Mouse (Mus musculus) liver, embryonic 13.5 days (tissue): ENCODE data around the gene Ttc16. TPM values are rescaled to one million over a fixed set of nuclear protein-coding genes. Genes with fewer than 3 reads are reported as not detected.

ENCODE experiments used
- ATAC-seq: fragments of 200-750 bp; cut with Nextera tagmentation; 2 replicates; pipeline ENCODE4 v1.8.0; 2017; ENCODE audit warnings: low read depth, mild to moderate bottlenecking, moderate number of reproducible peaks, moderate library complexity
- DNase-seq: peaks from one replicate; pipeline ENCODE4 v3.0.0; 2022
- H3K27ac ChIP-seq: fragments of 300-500 bp; sonication (generic); 2 replicates; pipeline ENCODE4 v1.5.1; 2015; ENCODE audit warnings: moderate library complexity, mild to moderate bottlenecking, inconsistent platforms
- H3K27me3 ChIP-seq: fragments of 300-500 bp; sonication (generic); 2 replicates; pipeline ENCODE4 v1.6.1; 2015; ENCODE audit warnings: mild to moderate bottlenecking, inconsistent platforms
- H3K36me3 ChIP-seq: fragments of 300-500 bp; sonication (generic); 2 replicates; pipeline ENCODE4 v1.6.1; 2015; ENCODE audit warnings: mild to moderate bottlenecking, inconsistent platforms
- H3K4me1 ChIP-seq: fragments of 300-500 bp; sonication (generic); replicated peaks from 2 replicates; pipeline ENCODE4 v1.6.1; 2015; ENCODE audit warnings: inconsistent platforms
- H3K4me2 ChIP-seq: fragments of 300-500 bp; sonication (generic); 2 replicates; pipeline ENCODE4 v1.6.1; 2015; ENCODE audit warnings: inconsistent platforms, mild to moderate bottlenecking, moderate library complexity
- H3K4me3 ChIP-seq: fragments of 300-500 bp; sonication (generic); replicated peaks from 2 replicates; pipeline ENCODE4 v1.5.1; 2015; ENCODE audit warnings: mild to moderate bottlenecking, inconsistent platforms
- H3K9ac ChIP-seq: fragments of 300-500 bp; sonication (generic); 2 replicates; pipeline ENCODE4 v1.6.1; 2015; ENCODE audit warnings: mild to moderate bottlenecking, inconsistent platforms
- H3K9me3 ChIP-seq: fragments of 300-500 bp; sonication (generic); replicated peaks from 2 replicates; pipeline ENCODE4 v1.6.1; 2016; ENCODE audit warnings: inconsistent platforms
- WGBS: fragments of 180-500 bp; shearing (Covaris S2); methylation state at CpG from one replicate; pipeline ENCODE4 v1.1.7; 2015; ENCODE audit not compliant: insufficient replicate concordance; 5-methylcytosine and 5-hydroxymethylcytosine counted together
- polyA plus RNA-seq: library from polyadenylated mRNA; unstranded; fragments of >200 nt; fragmentation: Nextera tagmentation; extraction: Ambion mirVana; gene quantifications from 2 replicates; pipeline ENCODE4 v1.2.1, GENCODE M21; 2015

Ttc16 gene
- polyA plus RNA-seq, 1 experiment from 2014 or later, result 0.07 TPM

DNA sequence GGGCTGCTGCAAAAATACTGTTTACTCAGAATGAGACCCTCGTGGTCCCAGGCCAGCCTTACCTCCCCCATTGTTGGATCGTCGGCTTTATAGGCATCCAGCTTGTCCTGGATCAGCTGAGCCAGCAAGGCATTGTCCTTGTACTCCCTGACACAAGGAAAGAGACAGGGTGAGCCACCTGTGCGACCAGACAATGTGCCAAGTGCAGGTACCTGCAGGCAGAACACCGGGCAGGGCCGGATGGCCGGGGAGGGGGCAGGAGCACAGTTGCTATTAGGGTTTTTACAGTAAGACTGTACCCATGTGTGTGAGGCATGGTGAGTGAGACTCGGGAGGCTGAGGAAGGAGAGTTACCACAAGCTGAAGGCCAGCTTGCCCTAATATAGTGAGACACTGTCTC is 36.5 kb upstream of the Ttc16 start:
- H3K9ac ChIP-seq, result no peak overlapping the region
- no peak overlapping the region for H3K27ac ChIP-seq
- 0 out of 2 replicates have a peak, but pooled peaks cover 3% of the 10 kb centered on the region for H3K4me1 ChIP-seq
- peaks cover 4% of the 10 kb centered on the region; the same call in 1 of the 2 replicates for H3K36me3 ChIP-seq
- WGBS, result 72% methylated on average over 8 of the region's 8 CpGs
- no peak for ATAC-seq
- H3K27me3 ChIP-seq, result no peaks in the 10 kb centered on the region
- H3K4me3 ChIP-seq, result no peak overlapping the region
- no peak overlapping the region for H3K4me2 ChIP-seq
- DNase-seq, result no peak
- no peaks in the 10 kb centered on the region for H3K9me3 ChIP-seq

DNA sequence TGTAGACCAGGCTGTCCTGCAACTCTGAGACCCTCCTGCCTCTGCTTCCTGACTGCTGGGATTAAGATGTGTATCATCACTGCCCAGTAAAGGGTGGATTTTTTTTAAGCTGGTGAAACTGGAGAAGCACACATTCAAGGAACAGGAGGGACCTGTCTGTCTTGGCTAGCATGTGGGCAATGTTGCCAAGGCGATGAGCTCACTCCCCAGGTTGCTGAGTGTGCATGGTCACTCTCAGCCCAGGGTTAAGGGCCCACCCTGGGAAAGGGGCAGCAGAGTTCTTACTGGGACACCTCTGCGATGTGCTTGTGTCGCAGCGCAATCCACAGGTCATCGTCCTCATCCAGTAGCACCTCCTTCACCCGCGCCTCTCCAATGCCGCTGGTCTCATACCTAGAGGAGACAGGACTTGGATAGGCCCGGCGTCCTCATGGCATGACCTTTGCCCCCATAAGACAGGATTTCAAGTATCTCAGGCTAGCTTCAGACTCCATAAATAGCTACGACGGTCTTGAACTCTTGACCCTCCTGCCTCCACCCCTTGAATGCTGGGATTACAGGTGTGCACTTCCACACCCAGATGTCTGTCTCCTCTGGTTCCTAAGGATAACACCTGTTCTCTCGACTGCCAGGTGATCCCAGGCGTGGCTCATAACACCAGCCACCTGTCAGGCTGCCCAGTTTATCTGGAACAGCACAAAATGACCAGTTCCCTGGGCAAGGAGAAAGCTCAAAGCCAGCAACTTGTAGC is 33.6 kb upstream of the Ttc16 start:
- WGBS, result 79% methylated on average over 14 of the region's 14 CpGs
- no peak overlapping the region for H3K4me2 ChIP-seq
- DNase-seq, result no peak
- ATAC-seq, result no peak
- no peak overlapping the region for H3K27ac ChIP-seq
- H3K4me1 ChIP-seq, result 0 out of 2 replicates have a peak, but pooled peaks cover 3% of the 10 kb centered on the region
- H3K27me3 ChIP-seq, result no peaks in the 10 kb centered on the region
- peaks cover 4% of the 10 kb centered on the region; the same call in 1 of the 2 replicates for H3K36me3 ChIP-seq
- H3K4me3 ChIP-seq, result no peak overlapping the region
- H3K9me3 ChIP-seq, result no peaks in the 10 kb centered on the region
- no peak overlapping the region for H3K9ac ChIP-seq

DNA sequence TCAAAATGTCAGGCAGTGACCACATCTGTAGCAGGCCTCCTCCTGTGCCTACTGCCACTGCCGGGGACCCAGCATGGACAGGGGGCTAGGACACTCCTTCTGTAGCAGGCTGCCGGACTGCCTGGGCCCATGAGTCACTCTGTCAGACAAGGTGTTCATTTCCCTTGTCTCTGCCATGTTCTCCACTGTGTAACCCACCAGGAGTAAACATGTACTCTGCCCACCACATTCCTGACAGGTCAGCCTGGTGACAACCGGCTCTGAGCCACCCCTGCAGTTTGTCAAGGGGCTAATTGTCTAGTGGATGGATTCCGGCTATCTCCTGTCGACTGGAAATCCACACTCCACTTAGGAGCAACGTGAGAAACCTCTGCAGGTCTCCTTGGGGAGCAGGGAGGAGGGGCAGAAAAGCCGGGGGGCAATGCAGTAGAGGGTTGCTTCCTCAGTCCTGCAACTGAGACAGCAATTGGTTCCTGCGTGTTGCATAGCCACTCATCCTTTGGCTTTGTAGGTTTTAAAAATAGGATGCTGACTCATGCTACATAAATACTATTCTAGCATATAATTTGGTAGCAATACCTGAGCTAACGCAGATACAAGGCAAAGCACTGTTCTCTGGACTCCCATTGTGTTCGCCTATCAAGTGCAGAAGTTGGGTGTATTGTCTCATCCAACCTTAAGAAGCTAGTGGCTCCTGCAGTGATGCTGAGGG is 23.0 kb upstream of the Ttc16 start:
- peaks cover 9% of the 10 kb centered on the region; the same call in 1 of the 2 replicates for H3K36me3 ChIP-seq
- no peak overlapping the region for H3K27ac ChIP-seq

GRCm38 (mm10) chr2:32795748-32796418 is 20.4 kb upstream of the Ttc16 start:
- DNase-seq (no peak), ATAC-seq (no peak)
- peaks cover 9% of the 10 kb centered on the region; the same call in 1 of the 2 replicates for H3K36me3 ChIP-seq
- no peak overlapping the region for H3K27ac ChIP-seq
- no peaks in the 10 kb centered on the region for H3K27me3 ChIP-seq
- no peaks in the 10 kb centered on the region for H3K9me3 ChIP-seq
- H3K9ac ChIP-seq, result no peak overlapping the region
- H3K4me2 ChIP-seq, result no peak overlapping the region
- no peak overlapping the region for H3K4me3 ChIP-seq
- no peaks in the 10 kb centered on the region for H3K4me1 ChIP-seq
- 73% methylated on average over 13 of the region's 13 CpGs for WGBS

More for the DNA sequence above, 23.0 kb upstream of the Ttc16 start:
- Histone ChIP-seq H3K4me3 (no peak overlapping the region), H3K4me2 (no peak overlapping the region), H3K9me3 (no peaks in the 10 kb centered on the region), H3K4me1 (no peaks in the 10 kb centered on the region), H3K9ac (no peak overlapping the region), H3K27me3 (no peaks in the 10 kb centered on the region)
- ATAC-seq (no peak), DNase-seq (no peak)
- WGBS, result 61% methylated on average over 10 of the region's 10 CpGs

DNA sequence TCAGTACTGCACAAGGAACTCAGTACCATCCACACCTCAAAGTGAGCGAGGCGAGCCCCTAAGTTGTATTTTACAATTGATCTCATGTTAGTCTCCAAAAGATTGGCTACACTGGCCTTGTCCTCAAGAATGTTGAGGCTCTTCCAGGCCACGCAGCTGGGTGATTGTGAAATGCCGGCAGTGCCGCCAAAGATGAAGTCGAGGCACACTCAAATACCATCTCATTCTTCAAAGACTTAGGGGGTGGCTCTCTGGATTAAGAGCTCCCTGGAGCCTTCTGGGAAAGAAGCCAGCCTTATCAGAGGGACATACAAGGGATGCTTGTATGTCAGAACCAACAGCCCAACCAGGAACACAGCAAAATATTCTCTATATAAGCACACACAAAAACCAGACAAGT is 15.9 kb upstream of the Ttc16 start:
- Histone ChIP-seq H3K9ac (no peak overlapping the region), H3K4me2 (no peak overlapping the region), H3K27me3 (no peaks in the 10 kb centered on the region), H3K4me1 (no peaks in the 10 kb centered on the region; the same call in 1 of the 2 replicates), H3K36me3 (no peaks in the 10 kb centered on the region; the same call in 1 of the 2 replicates), H3K9me3 (no peaks in the 10 kb centered on the region), H3K27ac (no peak overlapping the region), H3K4me3 (no peak overlapping the region)
- WGBS, result 77% methylated on average over 6 of the region's 6 CpGs
- DNase-seq (no peak), ATAC-seq (no peak)

DNA sequence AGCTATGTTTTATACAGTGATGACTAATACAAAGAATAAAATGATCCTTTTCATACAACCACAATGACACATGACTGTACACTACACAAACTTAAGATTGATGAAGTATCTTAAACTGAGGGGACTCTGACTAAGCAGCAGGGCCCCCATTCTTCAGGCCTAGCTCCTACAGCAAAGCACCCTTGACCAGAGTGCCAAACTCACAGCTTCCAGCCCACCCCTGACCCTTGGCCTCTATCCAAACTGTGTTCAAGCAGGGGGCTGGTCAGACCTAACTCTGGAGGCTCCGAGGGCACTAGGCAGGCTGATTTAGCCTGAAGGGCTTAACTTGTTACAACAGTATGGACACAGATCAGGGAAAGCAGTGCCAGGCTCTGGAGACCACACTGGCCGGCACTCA is 13.1 kb upstream of the Ttc16 start:
- no peak overlapping the region for H3K4me2 ChIP-seq
- WGBS, result 54% methylated on average over 2 of the region's 2 CpGs

DNA sequence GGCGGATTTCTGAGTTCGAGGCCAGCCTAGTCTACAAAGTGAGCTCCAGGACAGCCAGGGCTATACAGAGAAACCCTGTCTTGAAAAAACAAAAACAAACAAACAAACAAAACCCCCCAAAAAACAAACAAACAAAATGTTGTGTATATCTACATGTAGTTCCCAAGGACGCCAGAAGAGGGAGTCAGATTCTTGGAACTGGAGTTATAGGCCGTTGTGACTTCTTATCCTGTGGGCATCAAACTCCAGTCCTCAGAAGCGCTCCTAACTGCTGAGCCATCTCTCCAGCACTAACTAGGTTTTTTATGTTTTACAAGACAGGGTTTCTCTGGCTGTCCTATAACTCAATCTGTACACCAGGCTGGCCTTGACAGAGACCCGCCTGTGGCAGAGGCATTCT is 11.7 kb upstream of the Ttc16 start:
- ATAC-seq (no peak), DNase-seq (no peak)
- Histone ChIP-seq H3K9me3 (no peaks in the 10 kb centered on the region), H3K9ac (no peak overlapping the region), H3K27ac (no peak overlapping the region), H3K36me3 (no peaks in the 10 kb centered on the region), H3K4me1 (no peaks in the 10 kb centered on the region; the same call in none of the 2 replicates), H3K27me3 (no peaks in the 10 kb centered on the region), H3K4me3 (no peak overlapping the region), H3K4me2 (no peak overlapping the region)
- WGBS, result 37% methylated on average over 6 of the region's 6 CpGs

More for the DNA sequence above, 13.1 kb upstream of the Ttc16 start:
- H3K27ac ChIP-seq, result no peak overlapping the region
- no peak for ATAC-seq
- no peaks in the 10 kb centered on the region for H3K36me3 ChIP-seq
- no peaks in the 10 kb centered on the region for H3K27me3 ChIP-seq
- DNase-seq, result no peak
- H3K9me3 ChIP-seq, result no peaks in the 10 kb centered on the region
- H3K4me3 ChIP-seq, result no peak overlapping the region
- H3K4me1 ChIP-seq, result no peaks in the 10 kb centered on the region; the same call in none of the 2 replicates
- H3K9ac ChIP-seq, result no peak overlapping the region

DNA sequence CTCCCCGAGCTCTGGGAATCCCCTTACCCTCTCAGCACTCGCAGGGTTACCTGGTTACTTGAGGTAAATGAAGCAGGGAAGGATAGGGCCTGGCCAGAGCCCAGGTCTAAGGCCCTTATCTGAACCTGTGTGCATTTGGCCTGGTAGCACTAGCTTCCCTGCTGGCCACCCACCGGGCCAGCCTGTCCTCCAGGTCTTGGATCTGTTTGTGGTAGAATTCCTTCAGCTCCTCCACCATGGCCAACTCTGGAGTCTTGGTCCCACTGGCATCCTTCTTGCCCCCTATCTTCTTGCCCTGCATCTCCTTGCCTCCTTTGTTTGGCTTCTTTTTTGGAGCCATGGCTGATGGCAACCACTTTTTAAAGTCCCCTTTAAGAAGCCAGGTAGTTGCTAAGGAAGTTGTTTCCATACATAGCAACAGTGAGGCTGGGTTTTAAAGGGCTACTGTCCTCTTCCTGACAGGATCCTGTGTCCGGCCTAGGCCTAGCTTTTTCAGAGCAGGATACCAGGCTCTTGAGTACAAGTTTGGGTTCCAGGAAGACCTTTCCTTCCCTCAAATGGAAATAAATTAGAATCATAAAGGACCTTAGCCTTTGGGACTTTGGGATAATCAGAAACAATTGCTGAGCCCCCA is 8.7 kb upstream of the Ttc16 start, which contains the start of gene Cfap157:
TSS of gene Cfap157 (minus strand) at position 381 of the 634 bp plus-strand sequence.
- Histone ChIP-seq H3K27me3 (no peaks in the 10 kb centered on the region), H3K9me3 (no peaks in the 10 kb centered on the region), H3K9ac (no peak within 1 kb of the TSS), H3K4me3 (no peak within 1 kb of the TSS), H3K4me2 (no peak within 1 kb of the TSS), H3K4me1 (no peaks in the 10 kb centered on the region; the same call in 1 of the 2 replicates), H3K27ac (no peak within 1 kb of the TSS), H3K36me3 (no peaks in the 10 kb centered on the region)
- DNase-seq (no peak), ATAC-seq (no peak)
- 57% methylated on average over 4 of the region's 4 CpGs for WGBS

DNA sequence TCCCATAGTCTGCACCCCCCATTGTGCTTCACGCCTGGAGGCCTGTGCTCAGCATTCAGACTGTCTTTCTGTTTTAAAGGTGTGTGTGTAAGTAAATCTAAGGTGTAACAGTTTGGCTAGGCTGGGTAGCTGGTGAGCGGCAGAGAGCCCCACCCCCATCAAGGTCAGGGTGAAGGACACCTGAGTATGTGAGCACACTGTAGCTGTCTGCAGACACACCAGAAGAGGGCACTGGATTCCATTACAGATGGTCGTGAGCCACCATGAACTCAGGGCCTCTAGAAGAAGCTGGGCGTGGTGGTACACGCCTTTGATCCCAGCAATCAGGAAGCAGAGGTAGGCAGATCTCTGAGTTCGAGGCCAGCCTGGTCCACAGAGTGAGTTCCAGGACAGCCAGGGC is 6.3 kb upstream of the Ttc16 start:
- Histone ChIP-seq H3K36me3 (no peaks in the 10 kb centered on the region), H3K4me1 (peaks cover under 1% of the 10 kb centered on the region), H3K4me2 (no peak overlapping the region), H3K9ac (no peak overlapping the region), H3K27ac (no peak overlapping the region), H3K9me3 (no peaks in the 10 kb centered on the region), H3K4me3 (no peak overlapping the region), H3K27me3 (no peaks in the 10 kb centered on the region)
- ATAC-seq (no peak), DNase-seq (no peak)
- WGBS, result 60% methylated on average over 6 of the region's 6 CpGs

DNA sequence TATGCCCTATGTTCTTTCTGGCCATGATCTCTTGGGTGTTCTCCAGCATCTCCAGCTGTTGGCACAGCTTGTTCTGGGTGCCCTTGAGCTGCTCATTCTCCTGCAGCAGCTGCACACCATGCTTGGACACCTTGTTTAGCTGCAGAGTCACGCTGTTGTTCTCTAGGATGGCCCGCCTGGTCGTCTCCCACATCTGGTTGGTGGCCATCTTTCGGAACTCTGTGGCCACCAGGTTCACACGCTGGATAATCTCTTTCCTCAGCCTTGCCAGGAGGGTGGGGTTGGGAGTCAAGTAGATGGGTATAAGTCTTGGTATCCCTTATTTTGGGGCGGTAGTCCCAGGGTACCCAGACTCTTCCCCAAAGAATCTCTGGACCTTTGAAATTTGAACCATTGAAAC is 4.3 kb upstream of the Ttc16 start:
- H3K4me3 ChIP-seq, result no peak overlapping the region
- no peak overlapping the region for H3K9ac ChIP-seq
- H3K4me1 ChIP-seq, result peaks cover 18% of the 10 kb centered on the region
- no peak overlapping the region for H3K27ac ChIP-seq
- DNase-seq, result no peak
- no peak overlapping the region for H3K4me2 ChIP-seq
- no peak for ATAC-seq
- WGBS, result 78% methylated on average over 6 of the region's 6 CpGs
- no peaks in the 10 kb centered on the region for H3K36me3 ChIP-seq
- no peaks in the 10 kb centered on the region for H3K27me3 ChIP-seq
- H3K9me3 ChIP-seq, result no peaks in the 10 kb centered on the region

- no peak overlapping the region for H3K4me3 ChIP-seq
- H3K9ac ChIP-seq, result no peak overlapping the region
- DNase-seq, result peak; percentile 20
- H3K27ac ChIP-seq, result no peak overlapping the region
- H3K27me3 ChIP-seq, result no peaks in the 10 kb centered on the region
- no peaks in the 10 kb centered on the region for H3K9me3 ChIP-seq
- H3K4me2 ChIP-seq, result no peak overlapping the region
- 31% methylated on average over 8 of the region's 8 CpGs for WGBS
- ATAC-seq, result no peak
- H3K36me3 ChIP-seq, result no peaks in the 10 kb centered on the region
- peaks cover 18% of the 10 kb centered on the region for H3K4me1 ChIP-seq
Observed at GRCm38 (mm10) chr2:32779131-32779530, 3.7 kb upstream of the Ttc16 start.
